Mouse (Mus musculus) liver, postnatal 0 days (tissue): ENCODE results near the gene Pacrg. TPM values are rescaled to one million over a fixed set of nuclear protein-coding genes. Genes with fewer than 3 reads are reported as not detected.

Source experiments
- ATAC-seq: fragments of 200-750 bp; cut with Nextera tagmentation; 2 replicates; pipeline ENCODE4 v1.8.0; 2017; ENCODE audit warnings: mild to moderate bottlenecking, moderate library complexity
- DNase-seq: peaks from one replicate; pipeline ENCODE4 v3.0.0-alpha.2; 2016
- H3K27ac ChIP-seq: fragments of 300-500 bp; sonication (generic); 2 replicates; pipeline ENCODE4 v1.5.1; 2014; ENCODE audit warnings: antibody characterized with exemption, moderate library complexity, mild to moderate bottlenecking, low read depth
- H3K27me3 ChIP-seq: fragments of 300-500 bp; sonication (generic); 2 replicates; pipeline ENCODE4 v1.6.1; 2014; ENCODE audit warnings: low read length, control low read depth, mixed read lengths; ENCODE audit not compliant: insufficient read depth
- H3K36me3 ChIP-seq: fragments of 300-500 bp; sonication (generic); replicated peaks from 2 replicates; pipeline ENCODE4 v1.6.1; 2014; ENCODE audit warnings: mild to moderate bottlenecking, control low read depth, low read length, moderate library complexity, mixed read lengths; ENCODE audit not compliant: insufficient read depth
- H3K4me1 ChIP-seq: fragments of 300-500 bp; sonication (generic); 2 replicates; pipeline ENCODE4 v1.6.1; 2014; ENCODE audit warnings: antibody characterized with exemption, mild to moderate bottlenecking, control low read depth; ENCODE audit not compliant: insufficient read depth
- H3K4me2 ChIP-seq: fragments of 300-500 bp; sonication (generic); 2 replicates; pipeline ENCODE4 v1.6.1; 2014; ENCODE audit warnings: low read depth, mild to moderate bottlenecking, low read length, moderate library complexity, mixed read lengths
- H3K4me3 ChIP-seq: fragments of 300-500 bp; sonication (generic); 2 replicates; pipeline ENCODE4 v1.5.1; 2014; ENCODE audit warnings: low read depth, low read length
- H3K9ac ChIP-seq: fragments of 300-500 bp; sonication (generic); replicated peaks from 2 replicates; pipeline ENCODE4 v1.6.1; 2014; ENCODE audit warnings: mild to moderate bottlenecking, moderate library complexity
- H3K9me3 ChIP-seq: fragments of 300-500 bp; sonication (generic); 2 replicates; pipeline ENCODE4 v1.6.1; 2016; ENCODE audit warnings: mild to moderate bottlenecking, control low read depth, low read length, mixed read lengths
- CTCF ChIP-seq: sonication (generic); IDR thresholded peaks from 2 replicates; pipeline ENCODE4 v1.5.1; 2016; ENCODE audit warnings: antibody characterized with exemption, low read depth
- EP300 ChIP-seq: IDR thresholded peaks from 2 replicates; pipeline ENCODE4 v1.6.1; 2016; ENCODE audit warnings: antibody characterized with exemption, low read depth, mild to moderate bottlenecking
- WGBS: fragments of 180-500 bp; shearing (Covaris S2); extraction: QIAGEN DNeasy Blood & Tissue Kit; methylation state at CpG from one replicate; pipeline ENCODE4 v1.1.7; 2014; ENCODE audit not compliant: insufficient replicate concordance; 5-methylcytosine and 5-hydroxymethylcytosine counted together
- polyA plus RNA-seq: library from polyadenylated mRNA; unstranded; fragments of >200 nt; fragmentation: Nextera tagmentation; extraction: Ambion mirVana; gene quantifications from 2 replicates; pipeline ENCODE4 v1.2.1, GENCODE M21; 2015

Pacrg gene
- polyA plus RNA-seq, 1 experiment from 2014 or later, result not detected

DNA sequence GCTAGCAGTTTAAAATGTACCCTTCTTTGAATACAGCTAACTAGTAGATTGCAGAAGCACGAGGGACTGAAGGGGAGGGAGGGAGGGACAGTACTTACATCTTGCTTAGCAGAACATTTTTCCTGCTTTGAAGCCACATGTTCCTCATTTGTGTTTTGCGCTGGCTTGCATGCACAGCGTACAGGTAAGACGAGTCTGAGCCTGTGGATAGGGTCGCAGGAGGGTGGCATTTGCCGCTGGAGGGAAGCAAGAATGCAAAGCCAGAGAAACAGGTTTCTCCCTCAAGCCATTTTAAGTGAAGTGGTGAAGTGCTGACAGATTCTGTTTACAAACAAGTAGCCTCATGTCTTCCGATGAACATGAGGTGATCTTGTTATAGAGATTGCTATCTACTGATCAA is 306.6 kb downstream of the Pacrg start:
- WGBS, result 49% methylated on average over 7 of the region's 7 CpGs
- Histone ChIP-seq H3K9me3 (no peaks in the 10 kb centered on the region), H3K4me3 (no peak overlapping the region), H3K36me3 (no peaks in the 10 kb centered on the region), H3K4me2 (no peak overlapping the region), H3K4me1 (no peaks in the 10 kb centered on the region), H3K9ac (no peak overlapping the region), H3K27ac (no peak overlapping the region), H3K27me3 (no peaks in the 10 kb centered on the region)
- TF ChIP-seq CTCF (no peak), EP300 (no peak)
- ATAC-seq (no peak), DNase-seq (no peak)

DNA sequence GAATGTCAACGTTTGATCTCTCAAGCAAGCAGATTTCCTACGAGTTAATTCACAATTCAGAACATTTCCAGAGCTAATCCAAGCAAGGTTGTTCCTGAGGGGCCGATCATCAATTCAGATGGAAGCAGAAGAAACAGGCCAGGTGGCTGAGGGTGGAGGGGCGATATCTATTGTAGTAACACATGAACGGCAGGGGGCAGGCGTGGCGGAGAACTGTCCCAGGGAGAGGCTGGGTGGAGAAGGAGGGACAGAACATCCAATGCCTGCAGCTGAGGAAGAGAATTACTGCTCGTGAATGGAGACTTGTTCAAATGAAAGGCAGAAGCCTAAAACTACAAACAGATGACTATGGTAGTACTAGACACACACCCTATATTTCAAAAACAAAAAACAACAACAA is 309.1 kb downstream of the Pacrg start:
- ATAC-seq (no peak), DNase-seq (peak; percentile 35)
- TF ChIP-seq EP300 (no peak), CTCF (peak; percentile 45)
- H3K4me2 ChIP-seq, result no peak overlapping the region
- no peak overlapping the region for H3K9ac ChIP-seq
- WGBS, result 40% methylated on average over 8 of the region's 8 CpGs
- no peaks in the 10 kb centered on the region for H3K27me3 ChIP-seq
- no peak overlapping the region for H3K27ac ChIP-seq
- H3K9me3 ChIP-seq, result no peaks in the 10 kb centered on the region
- H3K36me3 ChIP-seq, result no peaks in the 10 kb centered on the region
- H3K4me1 ChIP-seq, result no peaks in the 10 kb centered on the region
- no peak overlapping the region for H3K4me3 ChIP-seq

DNA sequence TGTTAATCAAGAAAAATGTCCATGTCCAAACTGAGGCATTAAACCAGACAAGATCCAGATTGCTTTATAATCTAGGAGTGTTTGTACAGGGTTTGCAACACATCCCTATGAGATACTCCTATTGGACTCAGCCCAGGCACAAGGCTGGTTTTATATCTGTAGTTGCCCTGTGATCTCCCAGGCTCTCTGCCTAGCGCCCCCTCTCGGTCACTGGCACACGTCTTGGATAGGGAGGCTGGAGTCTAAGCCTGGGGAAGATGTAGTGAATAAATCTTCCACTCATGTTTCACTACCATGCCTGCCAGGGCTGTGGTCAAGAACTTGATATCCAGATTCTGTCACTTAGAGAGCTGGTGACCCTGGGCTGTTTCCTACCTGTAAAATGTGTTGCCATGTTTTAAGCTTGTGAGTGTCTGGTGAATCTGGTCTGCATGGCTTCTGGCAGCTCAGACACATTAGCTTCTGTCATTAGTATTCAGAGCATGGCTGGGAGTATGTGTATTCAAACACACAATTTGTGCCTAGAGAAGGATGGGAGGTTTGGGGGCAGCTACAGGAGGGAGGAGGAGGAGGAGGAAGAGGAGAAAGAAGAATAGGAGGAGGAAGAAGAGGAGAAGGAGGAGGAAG is 310.7 kb downstream of the Pacrg start:
- no peaks in the 10 kb centered on the region for H3K4me1 ChIP-seq
- no peak overlapping the region for H3K4me2 ChIP-seq
- TF ChIP-seq CTCF (peak; percentile 11; the same call in 1 of the 2 replicates), EP300 (no peak)
- H3K9me3 ChIP-seq, result no peaks in the 10 kb centered on the region
- H3K4me3 ChIP-seq, result no peak overlapping the region
- H3K27ac ChIP-seq, result no peak overlapping the region
- no peak overlapping the region for H3K9ac ChIP-seq
- ATAC-seq (no peak), DNase-seq (no peak)
- H3K27me3 ChIP-seq, result no peaks in the 10 kb centered on the region
- WGBS, result 53% methylated on average over 3 of the region's 3 CpGs
- no peaks in the 10 kb centered on the region for H3K36me3 ChIP-seq

DNA sequence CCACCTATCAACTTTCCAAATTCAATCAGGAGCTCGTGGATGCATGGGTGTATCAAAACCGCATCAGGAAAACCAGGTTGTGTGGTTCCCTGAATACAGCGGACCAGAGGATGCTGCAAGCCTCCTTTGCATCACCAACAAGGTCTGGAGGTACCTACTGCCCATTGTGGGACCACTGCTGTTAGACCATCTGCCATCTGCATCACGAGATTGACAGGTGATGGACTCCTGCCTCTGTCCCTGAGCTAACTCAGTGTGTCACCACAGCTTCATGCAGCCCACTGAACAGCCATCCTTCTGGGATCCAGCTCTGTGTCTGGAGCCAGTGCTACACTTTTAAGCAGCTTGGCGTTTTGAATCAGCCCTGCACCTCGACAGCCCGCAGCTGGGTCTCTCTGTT is 318.8 kb downstream of the Pacrg start:
- Histone ChIP-seq H3K27me3 (no peaks in the 10 kb centered on the region), H3K4me1 (no peaks in the 10 kb centered on the region), H3K4me2 (no peak overlapping the region), H3K36me3 (no peaks in the 10 kb centered on the region), H3K4me3 (no peak overlapping the region), H3K9me3 (no peaks in the 10 kb centered on the region), H3K9ac (no peak overlapping the region), H3K27ac (no peak overlapping the region)
- ATAC-seq (no peak), DNase-seq (no peak)
- WGBS, result 70% methylated on average over 7 of the region's 7 CpGs
- TF ChIP-seq CTCF (no peak), EP300 (no peak)

DNA sequence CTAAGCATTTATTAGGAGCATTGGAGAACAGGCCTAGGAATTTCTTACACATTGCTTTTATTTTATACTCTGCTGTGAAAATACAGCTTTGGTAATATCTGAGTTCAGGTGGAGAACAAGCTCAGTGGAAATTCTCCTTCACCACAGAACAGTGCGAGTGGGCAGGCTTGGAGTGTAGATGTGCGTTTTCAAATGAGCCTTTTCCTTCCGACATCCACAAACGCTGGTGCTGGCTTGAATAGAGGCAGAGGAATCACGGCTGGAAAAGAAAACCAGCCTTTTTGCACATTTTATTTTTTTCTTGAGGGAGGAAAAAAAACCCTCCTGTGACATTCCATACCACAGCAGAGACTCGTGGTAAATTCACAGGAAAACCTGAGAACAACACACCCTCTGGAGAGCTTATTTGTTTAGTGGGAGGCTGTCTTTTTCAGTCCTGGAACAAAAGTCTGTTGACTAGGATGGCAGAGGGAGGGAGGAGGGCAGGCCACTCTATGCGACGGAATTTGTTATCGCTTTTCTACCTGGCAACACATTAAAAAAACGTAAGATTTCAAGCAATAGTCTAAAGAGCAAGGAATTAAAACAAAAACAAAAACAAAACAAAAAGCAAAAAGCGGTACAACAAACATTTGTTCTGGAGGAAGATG is 320.5 kb downstream of the Pacrg start:
- H3K9ac ChIP-seq, result no peak overlapping the region
- TF ChIP-seq EP300 (no peak), CTCF (no peak)
- no peak overlapping the region for H3K4me3 ChIP-seq
- ATAC-seq (no peak), DNase-seq (no peak)
- no peaks in the 10 kb centered on the region for H3K27me3 ChIP-seq
- no peak overlapping the region for H3K4me2 ChIP-seq
- no peak overlapping the region for H3K27ac ChIP-seq
- 57% methylated on average over 11 of the region's 11 CpGs for WGBS
- H3K9me3 ChIP-seq, result no peaks in the 10 kb centered on the region
- no peaks in the 10 kb centered on the region for H3K36me3 ChIP-seq
- H3K4me1 ChIP-seq, result no peaks in the 10 kb centered on the region

DNA sequence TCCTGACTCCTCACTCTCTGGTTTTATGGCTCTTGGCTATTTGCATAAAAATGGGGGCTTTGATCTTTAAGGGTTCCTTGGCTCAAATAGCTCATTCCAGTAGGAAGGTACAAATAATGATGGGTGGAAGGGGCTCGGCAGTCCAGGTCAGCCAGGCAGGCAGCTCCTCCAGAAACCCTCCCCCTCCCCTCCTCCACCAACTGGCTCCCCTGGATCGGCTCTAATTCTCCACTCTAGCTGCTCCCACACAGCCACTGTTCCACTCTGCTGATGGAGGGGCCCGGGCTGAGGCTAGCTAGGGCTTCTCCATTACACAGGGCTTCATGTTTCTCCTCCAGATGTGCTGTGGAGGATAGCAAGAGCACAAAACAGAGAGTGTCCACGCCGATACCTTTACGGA is 325.3 kb downstream of the Pacrg start:
- no peaks in the 10 kb centered on the region for H3K27me3 ChIP-seq
- ATAC-seq, result no peak
- DNase-seq, result no peak
- no peak overlapping the region for H3K4me3 ChIP-seq
- H3K9me3 ChIP-seq, result no peaks in the 10 kb centered on the region
- H3K27ac ChIP-seq, result no peak overlapping the region
- no peaks in the 10 kb centered on the region for H3K36me3 ChIP-seq
- TF ChIP-seq EP300 (no peak), CTCF (no peak)
- H3K4me1 ChIP-seq, result no peaks in the 10 kb centered on the region
- no peak overlapping the region for H3K9ac ChIP-seq
- WGBS, result 68% methylated on average over 6 of the region's 6 CpGs
- H3K4me2 ChIP-seq, result no peak overlapping the region
